Mouse (Mus musculus) embryonic facial prominence, embryonic 12.5 days (tissue): ENCODE results near the gene Ckap2l. TPM values are rescaled to one million over a fixed set of nuclear protein-coding genes. Genes with fewer than 3 reads are reported as not detected.

Experiments used
- ATAC-seq: fragments of 200-750 bp; cut with Nextera tagmentation; 2 replicates; pipeline ENCODE4 v1.8.0; 2017; ENCODE audit not compliant: insufficient number of reproducible peaks, insufficient read depth, low FRiP score, low TSS enrichment
- H3K27ac ChIP-seq: fragments of 300-500 bp; sonication (generic); 2 replicates; pipeline ENCODE4 v1.5.1; 2016; ENCODE audit warnings: mild to moderate bottlenecking
- H3K27me3 ChIP-seq: fragments of 300-500 bp; sonication (generic); 2 replicates; pipeline ENCODE4 v1.6.1; 2016; ENCODE audit warnings: mild to moderate bottlenecking, moderate library complexity
- H3K36me3 ChIP-seq: fragments of 300-500 bp; sonication (generic); 2 replicates; pipeline ENCODE4 v1.6.1; 2016; ENCODE audit warnings: mild to moderate bottlenecking
- H3K4me1 ChIP-seq: fragments of 300-500 bp; sonication (generic); 2 replicates; pipeline ENCODE4 v1.6.1; 2016
- H3K4me2 ChIP-seq: fragments of 300-500 bp; sonication (generic); replicated peaks from 2 replicates; pipeline ENCODE4 v1.6.1; 2016; ENCODE audit warnings: mild to moderate bottlenecking, moderate library complexity
- H3K4me3 ChIP-seq: fragments of 300-500 bp; sonication (generic); 2 replicates; pipeline ENCODE4 v1.5.1; 2016; ENCODE audit warnings: mild to moderate bottlenecking
- H3K9ac ChIP-seq: fragments of 300-500 bp; sonication (generic); 2 replicates; pipeline ENCODE4 v1.6.1; 2016; ENCODE audit warnings: mild to moderate bottlenecking, moderate library complexity
- H3K9me3 ChIP-seq: fragments of 300-500 bp; sonication (generic); 2 replicates; pipeline ENCODE4 v1.6.1; 2016; ENCODE audit warnings: mild to moderate bottlenecking, moderate library complexity
- WGBS: fragments of 180-500 bp; shearing (Covaris S2); methylation state at CpG from one replicate; pipeline ENCODE4 v1.1.7; 2016; 5-methylcytosine and 5-hydroxymethylcytosine counted together
- polyA plus RNA-seq: library from polyadenylated mRNA; unstranded; fragments of >200 nt; fragmentation: Nextera tagmentation; extraction: Ambion mirVana; gene quantifications from 2 replicates; pipeline ENCODE4 v1.2.1, GENCODE M21; 2016

Ckap2l gene
- polyA plus RNA-seq, 1 experiment from 2014 or later, result 47.9 TPM

GRCm38 (mm10) chr2:129313934-129314333, 16.9 kb upstream of the Ckap2l start:
- H3K27me3 ChIP-seq, result no peaks in the 10 kb centered on the region
- H3K4me1 ChIP-seq, result no peaks in the 10 kb centered on the region
- WGBS, result 92% methylated on average over 1 of the region's 1 CpGs
- H3K4me2 ChIP-seq, result no peak overlapping the region
- no peaks in the 10 kb centered on the region for H3K36me3 ChIP-seq
- no peaks in the 10 kb centered on the region for H3K9me3 ChIP-seq
- H3K9ac ChIP-seq, result no peak overlapping the region
- H3K27ac ChIP-seq, result no peak overlapping the region
- no peak for ATAC-seq
- H3K4me3 ChIP-seq, result no peak overlapping the region

GRCm38 (mm10) chr2:129309836-129310235, 12.8 kb upstream of the Ckap2l start, which contains the start of gene Il1a:
TSS of gene Il1a (minus strand) at chr2:129309972.
- Histone ChIP-seq H3K4me1 (no peaks in the 10 kb centered on the region), H3K36me3 (no peaks in the 10 kb centered on the region), H3K27me3 (no peaks in the 10 kb centered on the region), H3K9ac (no peak within 1 kb of the TSS), H3K9me3 (no peaks in the 10 kb centered on the region), H3K4me2 (no peak within 1 kb of the TSS), H3K4me3 (no peak within 1 kb of the TSS), H3K27ac (no peak within 1 kb of the TSS)
- 82% methylated on average over 7 of the region's 7 CpGs for WGBS
- ATAC-seq, result no peak

GRCm38 (mm10) chr2:129306020-129306419, 9.0 kb upstream of the Ckap2l start:
- Histone ChIP-seq H3K36me3 (no peaks in the 10 kb centered on the region), H3K27me3 (no peaks in the 10 kb centered on the region), H3K9me3 (no peaks in the 10 kb centered on the region), H3K27ac (no peak overlapping the region), H3K4me2 (no peak overlapping the region), H3K4me3 (no peak overlapping the region), H3K4me1 (no peaks in the 10 kb centered on the region), H3K9ac (no peak overlapping the region)
- no peak for ATAC-seq
- 68% methylated on average over 4 of the region's 4 CpGs for WGBS

GRCm38 (mm10) chr2:129297589-129297982, 574 bp upstream of the Ckap2l start:
- peak overlapping the region; percentile 88 for H3K27ac ChIP-seq

GRCm38 (mm10) chr2:129296086-129296485, 926 bp downstream of the Ckap2l start:
- Histone ChIP-seq H3K9ac (peak overlapping the region; percentile 74), H3K36me3 (peaks cover 7% of the 10 kb centered on the region; the same call in 1 of the 2 replicates), H3K4me3 (peak overlapping the region; percentile 87), H3K4me2 (peak overlapping the region; percentile 83), H3K27ac (no peak overlapping the region), H3K9me3 (no peaks in the 10 kb centered on the region), H3K4me1 (peaks cover 17% of the 10 kb centered on the region), H3K27me3 (no peaks in the 10 kb centered on the region)
- 68% methylated on average over 5 of the region's 5 CpGs for WGBS
- ATAC-seq, result no peak

More at GRCm38 (mm10) chr2:129297589-129297982, 574 bp upstream of the Ckap2l start:
- Histone ChIP-seq H3K36me3 (peaks cover 3% of the 10 kb centered on the region; the same call in 1 of the 2 replicates), H3K9me3 (no peaks in the 10 kb centered on the region), H3K4me3 (peak overlapping the region; percentile 87), H3K4me2 (peak overlapping the region; percentile 83), H3K9ac (peak overlapping the region; percentile 69), H3K4me1 (peaks cover 17% of the 10 kb centered on the region), H3K27me3 (no peaks in the 10 kb centered on the region)
- 3% methylated on average over 10 of the region's 10 CpGs for WGBS
- peak; percentile 49; the same call in 1 of the 2 replicates for ATAC-seq

GRCm38 (mm10) chr2:129295075-129295474, 1.9 kb downstream of the Ckap2l start:
- Histone ChIP-seq H3K4me1 (peaks cover 17% of the 10 kb centered on the region), H3K27me3 (no peaks in the 10 kb centered on the region), H3K4me3 (no peak overlapping the region), H3K9me3 (no peaks in the 10 kb centered on the region), H3K9ac (no peak overlapping the region), H3K4me2 (peak overlapping the region; percentile 83; the same call in 1 of the 2 replicates), H3K36me3 (peaks cover 9% of the 10 kb centered on the region), H3K27ac (no peak overlapping the region)
- 92% methylated on average over 5 of the region's 5 CpGs for WGBS
- no peak for ATAC-seq

GRCm38 (mm10) chr2:129273823-129274222, 23.2 kb downstream of the Ckap2l start:
- Histone ChIP-seq H3K9ac (no peak overlapping the region), H3K36me3 (peaks cover 69% of the 10 kb centered on the region), H3K4me1 (no peaks in the 10 kb centered on the region), H3K27ac (no peak overlapping the region), H3K4me2 (no peak overlapping the region), H3K4me3 (no peak overlapping the region), H3K27me3 (no peaks in the 10 kb centered on the region), H3K9me3 (no peaks in the 10 kb centered on the region)
- no peak for ATAC-seq
- WGBS, result 96% methylated on average over 5 of the region's 5 CpGs

- Histone ChIP-seq H3K4me1 (no peaks in the 10 kb centered on the region), H3K27me3 (no peaks in the 10 kb centered on the region), H3K4me2 (no peak overlapping the region), H3K36me3 (peaks cover 86% of the 10 kb centered on the region), H3K4me3 (no peak overlapping the region), H3K9ac (no peak overlapping the region), H3K27ac (no peak overlapping the region), H3K9me3 (peaks cover 9% of the 10 kb centered on the region; the same call in 1 of the 2 replicates)
- 90% methylated on average over 9 of the region's 9 CpGs for WGBS
- ATAC-seq, result no peak
Observed at GRCm38 (mm10) chr2:129270621-129271020, 26.4 kb downstream of the Ckap2l start.

GRCm38 (mm10) chr2:129269986-129270385, 27.0 kb downstream of the Ckap2l start:
- H3K36me3 ChIP-seq, result peaks cover 82% of the 10 kb centered on the region
- H3K9ac ChIP-seq, result no peak overlapping the region
- H3K4me3 ChIP-seq, result no peak overlapping the region
- H3K27ac ChIP-seq, result no peak overlapping the region
- no peak overlapping the region for H3K4me2 ChIP-seq
- H3K9me3 ChIP-seq, result peaks cover 9% of the 10 kb centered on the region; the same call in 1 of the 2 replicates
- WGBS, result 96% methylated on average over 5 of the region's 5 CpGs
- no peak for ATAC-seq
- H3K4me1 ChIP-seq, result no peaks in the 10 kb centered on the region
- no peaks in the 10 kb centered on the region for H3K27me3 ChIP-seq

- no peaks in the 10 kb centered on the region for H3K27me3 ChIP-seq
- peaks cover 76% of the 10 kb centered on the region for H3K36me3 ChIP-seq
- H3K9me3 ChIP-seq, result peaks cover 9% of the 10 kb centered on the region; the same call in 1 of the 2 replicates
- H3K9ac ChIP-seq, result no peak overlapping the region
- H3K27ac ChIP-seq, result no peak overlapping the region
- no peak for ATAC-seq
- no peaks in the 10 kb centered on the region for H3K4me1 ChIP-seq
- H3K4me3 ChIP-seq, result no peak overlapping the region
- H3K4me2 ChIP-seq, result no peak overlapping the region
- WGBS, result 95% methylated on average over 12 of the region's 12 CpGs
Observed at GRCm38 (mm10) chr2:129269161-129269643, 27.8 kb downstream of the Ckap2l start.

GRCm38 (mm10) chr2:129267738-129268137, 29.3 kb downstream of the Ckap2l start:
- Histone ChIP-seq H3K27ac (no peak overlapping the region), H3K4me3 (no peak overlapping the region), H3K9ac (no peak overlapping the region), H3K4me1 (no peaks in the 10 kb centered on the region), H3K4me2 (no peak overlapping the region), H3K9me3 (peaks cover 9% of the 10 kb centered on the region; the same call in 1 of the 2 replicates), H3K36me3 (peaks cover 63% of the 10 kb centered on the region), H3K27me3 (no peaks in the 10 kb centered on the region)
- 95% methylated on average over 5 of the region's 5 CpGs for WGBS
- ATAC-seq, result no peak

- Histone ChIP-seq H3K4me3 (no peak overlapping the region), H3K4me2 (no peak overlapping the region), H3K9ac (no peak overlapping the region), H3K27me3 (no peaks in the 10 kb centered on the region), H3K27ac (no peak overlapping the region), H3K4me1 (no peaks in the 10 kb centered on the region), H3K9me3 (peaks cover 9% of the 10 kb centered on the region; the same call in 1 of the 2 replicates), H3K36me3 (peaks cover 44% of the 10 kb centered on the region)
- no peak for ATAC-seq
- WGBS, result 95% methylated on average over 7 of the region's 7 CpGs
Observed at GRCm38 (mm10) chr2:129265316-129265715, 31.7 kb downstream of the Ckap2l start.
